Mouse (Mus musculus): Measurements from ENCODE around the gene D130043K22Rik.

Gene D130043K22Rik

GRCm38 (mm10) chr13:24892516-24892915, 47.6 kb downstream of the D130043K22Rik start:
- DNase-seq (ENCODE audit: low read depth, low spot score) = no peak

- no peak for DNase-seq (ENCODE audit: low read depth, low spot score)
Observed at GRCm38 (mm10) chr13:24893880-24894279, 48.9 kb downstream of the D130043K22Rik start.

GRCm38 (mm10) chr13:24901916-24902315, 57.0 kb downstream of the D130043K22Rik start:
- no peak for DNase-seq (ENCODE audit: low read depth, low spot score)

- no peak for DNase-seq (ENCODE audit: low read depth, low spot score)
Observed at GRCm38 (mm10) chr13:24903412-24903811, 58.5 kb downstream of the D130043K22Rik start.

GRCm38 (mm10) chr13:24905422-24905821, 60.5 kb downstream of the D130043K22Rik start:
- no peak for DNase-seq (ENCODE audit: low read depth, low spot score)

- DNase-seq (ENCODE audit: low read depth, low spot score) = no peak
Observed at GRCm38 (mm10) chr13:24906831-24907570, 62.1 kb downstream of the D130043K22Rik start.

- DNase-seq (ENCODE audit: low read depth, low spot score) = no peak
Observed at GRCm38 (mm10) chr13:24909112-24909511, 64.2 kb downstream of the D130043K22Rik start.

GRCm38 (mm10) chr13:24913576-24913975, 68.6 kb downstream of the D130043K22Rik start:
- DNase-seq (ENCODE audit: low read depth, low spot score) = no peak

GRCm38 (mm10) chr13:24914915-24915314, 70.0 kb downstream of the D130043K22Rik start:
- no peak for DNase-seq (ENCODE audit: low read depth, low spot score)

- no peak for DNase-seq (ENCODE audit: low read depth, low spot score)
Observed at GRCm38 (mm10) chr13:24915831-24916230, 70.9 kb downstream of the D130043K22Rik start.

- DNase-seq (ENCODE audit: low read depth, low spot score) = no peak
Observed at GRCm38 (mm10) chr13:24920333-24920977, 75.5 kb downstream of the D130043K22Rik start.

GRCm38 (mm10) chr13:24921281-24921680, 76.3 kb downstream of the D130043K22Rik start:
- DNase-seq (ENCODE audit: low read depth, low spot score) = no peak

GRCm38 (mm10) chr13:24923991-24924390, 79.1 kb downstream of the D130043K22Rik start:
- no peak for DNase-seq (ENCODE audit: low read depth, low spot score)

- DNase-seq (ENCODE audit: low read depth, low spot score) = no peak
Observed at GRCm38 (mm10) chr13:24930591-24930990, 85.7 kb downstream of the D130043K22Rik start.

GRCm38 (mm10) chr13:24933199-24933598, 88.3 kb downstream of the D130043K22Rik start:
- DNase-seq (ENCODE audit: low read depth, low spot score) = no peak

GRCm38 (mm10) chr13:24936772-24937107, 91.8 kb downstream of the D130043K22Rik start:
- no peak for DNase-seq (ENCODE audit: low read depth, low spot score)

GRCm38 (mm10) chr13:24937108-24937838, 92.3 kb downstream of the D130043K22Rik start, which contains the start of gene Aldh5a1:
TSS of gene Aldh5a1 (minus strand) at chr13:24937661.
- DNase-seq (ENCODE audit: low read depth, low spot score) = peak; percentile 53

- no peak for DNase-seq (ENCODE audit: low read depth, low spot score)
Observed at GRCm38 (mm10) chr13:24937839-24938166, 92.9 kb downstream of the D130043K22Rik start.

- DNase-seq (ENCODE audit: low read depth, low spot score) = peak; percentile 40
Observed at GRCm38 (mm10) chr13:24938683-24939082, 93.7 kb downstream of the D130043K22Rik start.

GRCm38 (mm10) chr13:24939472-24939871, 94.5 kb downstream of the D130043K22Rik start:
- no peak for DNase-seq (ENCODE audit: low read depth, low spot score)

GRCm38 (mm10) chr13:24942512-24943282, 97.8 kb downstream of the D130043K22Rik start, which contains the start of gene Gpld1:
TSS of gene Gpld1 (plus strand) at chr13:24943152.
- DNase-seq (ENCODE audit: low read depth, low spot score) = no peak

- DNase-seq (ENCODE audit: low read depth, low spot score) = no peak
Observed at GRCm38 (mm10) chr13:24943303-24943702, 98.4 kb downstream of the D130043K22Rik start.
